Mouse (Mus musculus): ENCODE measurements around the gene Smarce1. TPM values are rescaled to one million over a fixed set of nuclear protein-coding genes. Genes with fewer than 3 reads are reported as not detected.
"Not testable (repeated sequence)": the region's sequence is repeated elsewhere in the genome, so short reads cannot be mapped to it uniquely, and the experiment has no call there.

The Smarce1 gene
- polyA plus RNA-seq, 1 experiment: 37.0 TPM

DNA sequence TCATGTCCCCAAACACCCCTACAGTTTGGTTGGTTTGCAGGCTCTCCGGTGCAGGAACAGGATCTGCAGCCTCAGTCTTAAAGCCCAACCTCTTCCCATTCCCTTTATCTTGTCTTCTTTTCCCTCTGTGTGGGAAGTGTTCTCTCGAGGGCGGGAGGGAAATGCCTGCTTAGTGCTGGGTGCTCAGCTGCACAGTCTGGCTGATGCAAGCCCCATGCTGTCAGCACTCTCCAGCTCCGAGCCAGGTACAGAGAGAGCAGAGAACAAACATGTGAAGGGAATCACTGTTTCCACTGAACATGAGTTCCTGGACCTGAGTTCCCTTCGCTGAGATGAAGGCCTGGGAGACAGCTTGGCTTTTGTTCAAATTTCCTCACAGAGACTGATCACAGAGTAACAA lies 19.4 kb upstream of the Smarce1 start:
- Histone ChIP-seq H3K4me3 (ENCODE audit: control insufficient read depth, insufficient read depth, low read length) (no peak overlapping the region), H3K4me1 (replicated peaks; ENCODE audit: control insufficient read depth, insufficient read depth, low read length) (peaks cover 6% of the 10 kb centered on the region), H3K27me3 (ENCODE audit: control insufficient read depth, insufficient read depth, low read length) (no peaks in the 10 kb centered on the region), H3K27ac (ENCODE audit: control insufficient read depth, insufficient read depth, low read length) (no peak overlapping the region), H3K36me3 (ENCODE audit: control insufficient read depth, insufficient read depth, low read length) (no peaks in the 10 kb centered on the region)
- 68% methylated on average over 5 of the region's 5 CpGs for WGBS
- DNase-seq: no peak
- TF ChIP-seq CTCF (IDR thresholded peaks at IDR 0.05; ENCODE audit: borderline replicate concordance, control insufficient read depth, extremely low read depth, insufficient read depth, low read length, poor library complexity) (no peak), POLR2A (IDR thresholded peaks at IDR 0.05; ENCODE audit: control insufficient read depth, extremely low read depth, insufficient read depth, low read length, poor library complexity) (no peak)

GRCm38 (mm10) chr11:99249115-99249514 lies 18.3 kb upstream of the Smarce1 start:
- Histone ChIP-seq H3K4me1 (replicated peaks; ENCODE audit: control insufficient read depth, insufficient read depth, low read length) (no peaks in the 10 kb centered on the region), H3K27me3 (ENCODE audit: control insufficient read depth, insufficient read depth, low read length) (0 out of 2 replicates have a peak, but pooled peaks cover 2% of the 10 kb centered on the region), H3K36me3 (ENCODE audit: control insufficient read depth, insufficient read depth, low read length) (no peaks in the 10 kb centered on the region), H3K4me3 (ENCODE audit: control insufficient read depth, insufficient read depth, low read length) (no peak overlapping the region), H3K27ac (ENCODE audit: control insufficient read depth, insufficient read depth, low read length) (no peak overlapping the region)
- 68% methylated on average over 4 of the region's 4 CpGs for WGBS
- TF ChIP-seq CTCF (IDR thresholded peaks at IDR 0.05; ENCODE audit: borderline replicate concordance, control insufficient read depth, extremely low read depth, insufficient read depth, low read length, poor library complexity) (no peak), POLR2A (IDR thresholded peaks at IDR 0.05; ENCODE audit: control insufficient read depth, extremely low read depth, insufficient read depth, low read length, poor library complexity) (no peak)
- DNase-seq: peak; percentile 27

DNA sequence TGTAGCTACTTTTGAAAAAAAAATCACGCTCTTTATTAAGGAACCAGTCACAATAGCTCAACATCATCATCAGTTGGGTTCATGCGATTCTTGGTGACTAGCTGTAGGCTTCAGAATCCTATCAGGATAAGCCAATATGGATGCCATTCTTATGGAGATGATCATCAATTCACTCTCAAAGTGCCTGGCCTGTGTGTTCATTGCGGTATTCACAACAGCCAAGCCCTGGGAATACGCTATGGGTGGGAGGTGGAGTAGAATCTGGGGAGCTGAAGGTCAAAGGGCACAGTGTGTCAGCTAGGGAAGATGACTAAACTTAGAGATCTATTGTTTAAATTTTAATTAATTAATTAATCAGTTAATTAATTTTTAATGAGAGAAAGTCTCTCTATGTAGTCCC lies 17.1 kb upstream of the Smarce1 start:
- Histone ChIP-seq H3K27me3 (ENCODE audit: control insufficient read depth, insufficient read depth, low read length) (peaks cover 4% of the 10 kb centered on the region; the same call in 1 of the 2 replicates), H3K36me3 (ENCODE audit: control insufficient read depth, insufficient read depth, low read length) (no peaks in the 10 kb centered on the region), H3K4me3 (ENCODE audit: control insufficient read depth, insufficient read depth, low read length) (no peak overlapping the region), H3K4me1 (replicated peaks; ENCODE audit: control insufficient read depth, insufficient read depth, low read length) (no peaks in the 10 kb centered on the region), H3K27ac (ENCODE audit: control insufficient read depth, insufficient read depth, low read length) (no peak overlapping the region)
- no peak for DNase-seq
- TF ChIP-seq CTCF (IDR thresholded peaks at IDR 0.05; ENCODE audit: borderline replicate concordance, control insufficient read depth, extremely low read depth, insufficient read depth, low read length, poor library complexity) (no peak), POLR2A (IDR thresholded peaks at IDR 0.05; ENCODE audit: control insufficient read depth, extremely low read depth, insufficient read depth, low read length, poor library complexity) (no peak)
- WGBS: 98% methylated on average over 4 of the region's 4 CpGs

GRCm38 (mm10) chr11:99244519-99244918 lies 13.7 kb upstream of the Smarce1 start:
- not testable (repeated sequence) for H3K27me3 ChIP-seq (ENCODE audit: control insufficient read depth, insufficient read depth, low read length); H3K4me1 ChIP-seq (replicated peaks; ENCODE audit: control insufficient read depth, insufficient read depth, low read length); H3K36me3 ChIP-seq (ENCODE audit: control insufficient read depth, insufficient read depth, low read length); DNase-seq; H3K4me3 ChIP-seq (ENCODE audit: control insufficient read depth, insufficient read depth, low read length); H3K27ac ChIP-seq (ENCODE audit: control insufficient read depth, insufficient read depth, low read length)
- WGBS: 58% methylated on average over 3 of the region's 3 CpGs

DNA sequence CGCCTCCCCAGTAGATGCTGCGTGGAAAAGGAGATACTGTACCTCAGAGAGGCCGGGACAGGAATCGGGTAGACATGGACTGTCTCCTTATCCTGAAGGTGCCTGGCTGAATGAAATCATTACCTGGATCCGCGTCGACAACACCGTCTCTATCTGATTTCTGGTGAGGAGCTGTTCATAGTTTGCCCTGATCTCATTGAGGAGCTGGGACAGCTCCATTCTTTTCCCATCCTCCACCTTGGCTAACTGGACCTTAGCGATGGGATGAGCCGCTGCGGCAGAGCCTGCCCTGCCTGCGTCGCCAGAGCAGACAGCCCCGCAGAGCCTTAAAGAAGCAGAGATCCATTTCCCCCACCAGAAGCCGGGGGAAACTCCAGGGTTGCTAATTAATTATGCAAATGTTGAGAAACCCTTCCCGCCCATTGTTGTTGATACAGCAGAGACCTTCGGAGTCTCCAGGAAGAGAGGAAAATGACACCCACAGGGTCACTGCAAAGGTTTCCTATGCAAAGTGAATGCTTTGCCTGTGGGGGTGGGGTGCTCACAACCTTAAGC lies 13.1 kb upstream of the Smarce1 start, which contains the start of gene Krt222:
Gene Krt222, minus strand, starts transcription at position 266 of the 555 bp plus-strand sequence.
- Histone ChIP-seq H3K27me3 (ENCODE audit: control insufficient read depth, insufficient read depth, low read length) (peaks cover 4% of the 10 kb centered on the region; the same call in 1 of the 2 replicates), H3K4me1 (replicated peaks; ENCODE audit: control insufficient read depth, insufficient read depth, low read length) (no peaks in the 10 kb centered on the region), H3K27ac (ENCODE audit: control insufficient read depth, insufficient read depth, low read length) (no peak within 1 kb of the TSS), H3K36me3 (ENCODE audit: control insufficient read depth, insufficient read depth, low read length) (no peaks in the 10 kb centered on the region), H3K4me3 (ENCODE audit: control insufficient read depth, insufficient read depth, low read length) (no peak within 1 kb of the TSS)
- no peak for DNase-seq
- no peak for TF ChIP-seq CTCF (IDR thresholded peaks at IDR 0.05; ENCODE audit: borderline replicate concordance, control insufficient read depth, extremely low read depth, insufficient read depth, low read length, poor library complexity)
- TF ChIP-seq POLR2A (IDR thresholded peaks at IDR 0.05; ENCODE audit: control insufficient read depth, extremely low read depth, insufficient read depth, low read length, poor library complexity): no peak
- 23% methylated on average over 17 of the region's 17 CpGs for WGBS

- 0 out of 2 replicates have a peak, but pooled peaks cover 2% of the 10 kb centered on the region for H3K4me1 ChIP-seq (replicated peaks; ENCODE audit: control insufficient read depth, insufficient read depth, low read length)
- 90% methylated on average over 3 of the region's 3 CpGs for WGBS
- no peak for TF ChIP-seq CTCF (IDR thresholded peaks at IDR 0.05; ENCODE audit: borderline replicate concordance, control insufficient read depth, extremely low read depth, insufficient read depth, low read length, poor library complexity)
- no peak for TF ChIP-seq POLR2A (IDR thresholded peaks at IDR 0.05; ENCODE audit: control insufficient read depth, extremely low read depth, insufficient read depth, low read length, poor library complexity)
- H3K4me3 ChIP-seq (ENCODE audit: control insufficient read depth, insufficient read depth, low read length): no peak overlapping the region
- no peak for DNase-seq
- peaks cover 4% of the 10 kb centered on the region; the same call in 1 of the 2 replicates for H3K27me3 ChIP-seq (ENCODE audit: control insufficient read depth, insufficient read depth, low read length)
- H3K27ac ChIP-seq (ENCODE audit: control insufficient read depth, insufficient read depth, low read length): no peak overlapping the region
- H3K36me3 ChIP-seq (ENCODE audit: control insufficient read depth, insufficient read depth, low read length): no peaks in the 10 kb centered on the region
Observed at GRCm38 (mm10) chr11:99243200-99243819, 12.5 kb upstream of the Smarce1 start.

All from thymus, adult 2 months (tissue).